Mouse (Mus musculus) liver, adult 2 months (tissue): ENCODE measurements at regions not wholly inside any gene's neighbourhood (a gene's known extent, or its start where the extent isn't known, plus 50 kb on each side); places are given as distances from the start of the nearest gene placed in this dataset.

Experiments
- CTCF ChIP-seq: fragments of 200-500 bp; IDR thresholded peaks from 2 replicates; pipeline ENCODE4 v1.5.1; 2011; ENCODE audit warnings: low read depth, low read length, control low read depth
- POLR2A ChIP-seq: fragments of 200-500 bp; IDR thresholded peaks from 2 replicates; pipeline ENCODE4 v1.6.1; 2011; ENCODE audit warnings: low read length, control low read depth; ENCODE audit not compliant: insufficient read depth; ENCODE audit errors: extremely low read depth

DNA sequence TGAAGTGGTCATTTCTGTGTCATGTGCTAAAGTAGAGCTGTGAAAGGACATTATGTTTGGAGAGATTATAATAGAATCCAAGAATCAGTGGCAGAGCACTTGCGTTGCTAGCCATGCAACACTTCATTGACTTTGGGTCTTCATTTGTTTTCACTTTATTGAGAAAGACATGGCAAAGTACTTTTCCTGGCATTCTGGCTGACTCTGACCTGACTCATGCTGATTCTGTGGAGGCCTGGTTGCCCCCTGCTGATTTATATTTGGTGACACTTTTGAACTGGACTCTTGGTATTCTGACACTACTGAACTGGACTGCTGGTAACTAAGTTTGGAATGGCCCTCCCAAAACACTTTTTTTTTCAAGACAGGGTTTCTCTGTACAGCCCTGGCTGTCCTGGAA, 951.6 kb downstream of the Efnb2 start:
- TF ChIP-seq POLR2A (no peak), CTCF (no peak)
